Mouse (Mus musculus): ENCODE results near the gene Sec16b. TPM values are rescaled to one million over a fixed set of nuclear protein-coding genes. Genes with fewer than 3 reads are reported as not detected.
A peak's percentile ranks its signal among the peaks of the same experiment; 100 is the strongest.

Sec16b gene
- polyA plus RNA-seq, 1 experiment = 1.1 TPM

DNA sequence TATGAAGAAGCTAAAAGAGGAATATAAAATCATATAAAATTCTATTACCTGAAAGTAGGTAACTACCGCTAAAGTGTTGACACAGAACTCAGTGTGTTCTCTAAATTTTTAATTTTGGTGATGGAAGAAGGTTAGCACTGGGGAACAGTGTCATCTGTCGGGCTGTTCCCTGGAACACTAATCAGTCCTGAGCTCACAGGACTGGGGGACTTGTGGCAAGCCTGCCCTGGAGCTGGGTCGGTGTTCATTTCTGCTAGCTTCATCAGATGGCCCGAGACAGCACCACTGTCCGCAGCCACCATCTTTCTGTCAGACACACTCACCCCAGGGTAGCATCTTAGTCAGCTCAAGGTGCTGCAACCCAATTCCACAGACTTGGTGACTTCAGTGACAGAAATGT is 15.8 kb downstream of the Sec16b start:
- no peak overlapping the region for H3K27ac ChIP-seq (ENCODE audit: insufficient read depth, low read length)
- H3K4me1 ChIP-seq (ENCODE audit: control insufficient read depth, insufficient read depth, insufficient read length) = peaks cover 2% of the 10 kb centered on the region; the same call in 1 of the 2 replicates
- DNase-seq (ENCODE audit: low read depth in 1 of 2, low spot score in 2 of 2) = no peak
- no peaks in the 10 kb centered on the region for H3K36me3 ChIP-seq (ENCODE audit: control insufficient read depth, insufficient read depth, low read length)
- TF ChIP-seq CTCF (IDR thresholded peaks at IDR 0.05; ENCODE audit: extremely low read depth, insufficient read depth, insufficient read length, insufficient replicate concordance) (no peak), POLR2A (IDR thresholded peaks at IDR 0.05; ENCODE audit: low read depth, low read length) (no peak)
- H3K27me3 ChIP-seq (ENCODE audit: control insufficient read depth, insufficient read depth, low read length) = no peaks in the 10 kb centered on the region
- no peak overlapping the region for H3K4me3 ChIP-seq (ENCODE audit: extremely low read depth, insufficient read depth, insufficient read length)
- WGBS = 91% methylated on average over 5 of the region's 5 CpGs

DNA sequence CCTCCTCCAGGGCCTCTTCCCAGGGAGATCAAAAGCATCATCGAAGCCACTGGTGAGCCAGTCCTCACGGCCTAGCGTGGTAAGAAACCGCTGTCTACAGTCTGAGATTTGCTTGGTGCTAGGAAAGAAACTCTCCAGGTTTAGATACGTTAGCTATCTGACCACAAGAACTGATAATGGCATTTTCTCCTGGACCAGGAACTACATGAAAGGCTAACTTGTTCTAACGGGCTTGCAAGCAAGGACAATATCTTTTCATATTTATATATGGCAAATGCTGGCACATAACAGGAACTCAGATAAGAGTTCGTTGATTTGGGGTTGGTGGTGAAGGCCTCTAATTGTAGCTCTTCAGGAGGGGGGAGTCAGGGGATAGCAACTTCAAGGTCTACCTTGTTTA is 18.2 kb downstream of the Sec16b start:
- Histone ChIP-seq H3K27me3 (ENCODE audit: control insufficient read depth, insufficient read depth, low read length) (no peaks in the 10 kb centered on the region), H3K36me3 (ENCODE audit: control insufficient read depth, insufficient read depth, low read length) (no peaks in the 10 kb centered on the region), H3K27ac (ENCODE audit: insufficient read depth, low read length) (no peak overlapping the region), H3K4me3 (ENCODE audit: extremely low read depth, insufficient read depth, insufficient read length) (no peak overlapping the region), H3K4me1 (ENCODE audit: control insufficient read depth, insufficient read depth, insufficient read length) (no peaks in the 10 kb centered on the region)
- no peak for TF ChIP-seq CTCF (IDR thresholded peaks at IDR 0.05; ENCODE audit: extremely low read depth, insufficient read depth, insufficient read length, insufficient replicate concordance)
- TF ChIP-seq POLR2A (IDR thresholded peaks at IDR 0.05; ENCODE audit: low read depth, low read length) = no peak
- no peak for DNase-seq (ENCODE audit: low read depth in 1 of 2, low spot score in 2 of 2)
- 83% methylated on average over 7 of the region's 7 CpGs for WGBS

DNA sequence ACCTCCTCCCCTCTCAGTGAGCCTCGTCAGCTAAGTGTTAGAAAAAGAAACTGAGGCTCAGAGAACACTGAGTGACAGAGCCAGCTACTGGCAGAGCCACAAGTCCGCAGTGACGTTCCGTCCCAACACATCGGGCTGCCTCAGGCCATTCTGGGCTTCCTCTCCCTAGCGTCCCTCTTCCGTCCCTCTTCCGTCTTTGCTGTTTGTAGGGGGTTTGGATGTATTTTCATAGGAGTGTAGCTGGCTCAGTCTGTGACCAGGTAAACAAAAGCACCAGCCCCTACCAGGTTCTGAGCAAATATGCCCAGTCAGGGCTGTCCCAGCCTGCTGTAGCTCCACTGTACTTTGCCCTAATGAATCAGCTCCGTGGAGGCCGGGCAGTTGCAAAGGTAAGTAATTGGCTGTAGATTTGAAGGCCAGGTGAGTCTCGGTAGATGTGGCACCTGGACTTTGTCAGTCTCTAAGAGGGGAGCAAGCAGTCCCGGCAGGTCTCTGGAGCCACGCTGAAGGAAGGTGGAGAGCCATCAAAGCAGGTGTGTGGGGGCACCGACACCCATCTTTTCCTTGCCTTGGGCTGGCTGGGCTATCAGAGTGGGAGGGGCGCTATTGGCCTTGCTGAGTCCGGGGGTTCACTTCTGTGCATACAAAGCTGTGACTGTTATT is 19.3 kb downstream of the Sec16b start:
- Histone ChIP-seq H3K36me3 (ENCODE audit: control insufficient read depth, insufficient read depth, low read length) (no peaks in the 10 kb centered on the region), H3K4me3 (ENCODE audit: extremely low read depth, insufficient read depth, insufficient read length) (no peak overlapping the region), H3K27ac (ENCODE audit: insufficient read depth, low read length) (no peak overlapping the region), H3K4me1 (ENCODE audit: control insufficient read depth, insufficient read depth, insufficient read length) (no peaks in the 10 kb centered on the region), H3K27me3 (ENCODE audit: control insufficient read depth, insufficient read depth, low read length) (no peaks in the 10 kb centered on the region)
- WGBS = 92% methylated on average over 16 of the region's 16 CpGs
- DNase-seq (ENCODE audit: low read depth in 1 of 2, low spot score in 2 of 2) = no peak
- TF ChIP-seq CTCF (IDR thresholded peaks at IDR 0.05; ENCODE audit: extremely low read depth, insufficient read depth, insufficient read length, insufficient replicate concordance) (no peak), POLR2A (IDR thresholded peaks at IDR 0.05; ENCODE audit: low read depth, low read length) (no peak)

DNA sequence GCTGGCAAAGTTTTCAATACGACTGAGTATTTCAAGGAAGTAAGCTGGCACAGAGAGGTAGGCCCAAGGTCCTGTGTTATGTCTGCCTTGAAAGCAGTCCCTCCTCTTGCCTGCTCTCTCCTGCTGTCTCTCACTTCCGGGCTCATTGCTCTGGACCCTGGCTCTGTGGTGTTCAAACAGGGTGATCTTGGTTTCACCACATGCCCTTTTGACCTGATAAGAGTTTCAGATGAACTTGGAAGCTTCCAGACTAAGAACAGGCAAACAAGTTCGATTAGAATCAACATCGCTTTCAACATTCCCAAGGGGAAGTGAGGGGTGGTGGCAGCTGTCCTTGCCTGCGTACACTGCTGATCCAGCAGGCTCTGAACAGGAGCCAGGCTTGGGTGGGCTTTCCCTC is 20.1 kb downstream of the Sec16b start:
- H3K27me3 ChIP-seq (ENCODE audit: control insufficient read depth, insufficient read depth, low read length) = no peaks in the 10 kb centered on the region
- H3K4me3 ChIP-seq (ENCODE audit: extremely low read depth, insufficient read depth, insufficient read length) = no peak overlapping the region
- no peaks in the 10 kb centered on the region for H3K4me1 ChIP-seq (ENCODE audit: control insufficient read depth, insufficient read depth, insufficient read length)
- no peak for DNase-seq (ENCODE audit: low read depth in 1 of 2, low spot score in 2 of 2)
- no peak overlapping the region for H3K27ac ChIP-seq (ENCODE audit: insufficient read depth, low read length)
- no peak for TF ChIP-seq POLR2A (IDR thresholded peaks at IDR 0.05; ENCODE audit: low read depth, low read length)
- no peak for TF ChIP-seq CTCF (IDR thresholded peaks at IDR 0.05; ENCODE audit: extremely low read depth, insufficient read depth, insufficient read length, insufficient replicate concordance)
- WGBS = 75% methylated on average over 5 of the region's 5 CpGs
- H3K36me3 ChIP-seq (ENCODE audit: control insufficient read depth, insufficient read depth, low read length) = no peaks in the 10 kb centered on the region

DNA sequence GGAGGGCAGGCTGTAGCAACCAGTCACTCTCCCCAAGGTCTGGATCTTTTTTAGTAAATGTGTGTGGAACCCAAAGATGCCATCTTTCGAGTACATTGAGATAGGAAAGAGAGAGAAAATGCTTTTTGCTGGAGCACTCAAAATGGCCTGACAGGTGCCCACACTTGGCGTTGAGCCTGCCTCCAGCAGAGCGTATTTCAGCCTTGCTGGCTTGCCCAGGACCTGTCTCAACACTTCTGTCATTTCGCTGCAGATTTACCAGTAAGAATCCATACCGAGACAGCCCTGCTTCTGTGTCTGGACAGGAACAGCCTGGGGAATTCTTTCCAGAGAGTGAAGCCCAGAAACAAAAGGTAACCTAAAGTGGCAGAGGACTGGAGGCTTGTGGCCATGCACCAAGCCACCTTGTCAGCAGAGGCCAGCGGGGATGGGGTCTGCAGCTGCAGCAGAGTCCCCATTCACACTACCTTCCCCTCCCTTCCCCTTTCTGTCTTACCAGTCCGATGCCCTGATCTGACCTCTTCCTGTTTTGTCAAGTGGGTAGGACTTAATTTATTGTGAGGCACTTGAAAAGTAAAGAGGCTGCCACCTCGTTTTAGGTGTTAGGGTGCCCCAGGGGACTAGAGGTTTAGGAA is 26.4 kb downstream of the Sec16b start:
- Histone ChIP-seq H3K4me3 (ENCODE audit: extremely low read depth, insufficient read depth, insufficient read length) (no peak overlapping the region), H3K36me3 (ENCODE audit: control insufficient read depth, insufficient read depth, low read length) (no peaks in the 10 kb centered on the region), H3K27me3 (ENCODE audit: control insufficient read depth, insufficient read depth, low read length) (no peaks in the 10 kb centered on the region), H3K27ac (ENCODE audit: insufficient read depth, low read length) (no peak overlapping the region), H3K4me1 (ENCODE audit: control insufficient read depth, insufficient read depth, insufficient read length) (no peaks in the 10 kb centered on the region)
- no peak for DNase-seq (ENCODE audit: low read depth in 1 of 2, low spot score in 2 of 2)
- WGBS = 30% methylated on average over 8 of the region's 8 CpGs
- no peak for TF ChIP-seq POLR2A (IDR thresholded peaks at IDR 0.05; ENCODE audit: low read depth, low read length)
- no peak for TF ChIP-seq CTCF (IDR thresholded peaks at IDR 0.05; ENCODE audit: extremely low read depth, insufficient read depth, insufficient read length, insufficient replicate concordance)

DNA sequence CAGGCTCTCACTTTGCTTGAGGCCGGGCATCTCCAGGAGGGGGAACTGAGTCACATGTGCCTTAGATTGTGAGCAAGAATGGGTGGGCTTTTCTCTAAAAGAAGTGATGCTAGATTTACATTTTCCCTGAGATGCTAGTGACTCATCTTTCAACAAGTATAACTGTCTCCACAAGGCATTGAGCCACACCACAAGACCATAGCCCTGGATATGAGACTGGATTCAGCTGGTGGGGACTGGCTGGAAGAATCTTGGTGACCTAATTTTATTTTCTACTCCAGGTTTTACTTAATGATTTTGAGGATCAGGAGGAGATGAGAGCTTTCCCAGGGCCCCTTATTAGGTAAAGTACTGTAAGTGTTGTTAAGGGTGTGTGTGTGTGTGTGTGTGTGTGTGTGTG is 29.0 kb downstream of the Sec16b start:
- H3K36me3 ChIP-seq (ENCODE audit: control insufficient read depth, insufficient read depth, low read length) = no peaks in the 10 kb centered on the region
- TF ChIP-seq POLR2A (IDR thresholded peaks at IDR 0.05; ENCODE audit: low read depth, low read length) (no peak), CTCF (IDR thresholded peaks at IDR 0.05; ENCODE audit: extremely low read depth, insufficient read depth, insufficient read length, insufficient replicate concordance) (no peak)
- no peak overlapping the region for H3K27ac ChIP-seq (ENCODE audit: insufficient read depth, low read length)
- WGBS = 91% methylated on average over 1 of the region's 1 CpGs
- H3K4me1 ChIP-seq (ENCODE audit: control insufficient read depth, insufficient read depth, insufficient read length) = no peaks in the 10 kb centered on the region
- no peaks in the 10 kb centered on the region for H3K27me3 ChIP-seq (ENCODE audit: control insufficient read depth, insufficient read depth, low read length)
- DNase-seq (ENCODE audit: low read depth in 1 of 2, low spot score in 2 of 2) = no peak
- H3K4me3 ChIP-seq (ENCODE audit: extremely low read depth, insufficient read depth, insufficient read length) = no peak overlapping the region

DNA sequence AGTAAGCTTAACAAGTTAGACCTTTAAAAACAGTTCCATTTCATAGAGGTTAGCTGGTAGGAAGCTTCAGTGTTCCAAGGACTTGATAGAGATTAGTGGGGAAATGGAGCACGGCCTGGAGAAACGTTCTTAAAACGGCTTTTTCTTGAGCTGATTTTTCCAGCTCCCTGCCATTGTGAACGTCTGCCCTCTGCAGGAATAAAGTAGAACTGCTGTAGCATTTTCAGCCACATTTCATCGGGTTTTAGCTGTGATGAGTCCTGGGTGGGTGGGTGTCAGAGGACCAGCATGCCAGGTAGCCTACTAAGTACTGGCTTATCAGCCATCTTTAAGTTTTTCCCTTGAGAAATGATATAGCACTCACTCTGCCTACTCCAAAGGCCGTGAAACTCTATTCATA is 29.9 kb downstream of the Sec16b start:
- no peak overlapping the region for H3K27ac ChIP-seq (ENCODE audit: insufficient read depth, low read length)
- no peak for DNase-seq (ENCODE audit: low read depth in 1 of 2, low spot score in 2 of 2)
- whole genome bisulfite sequencing = 14% methylated on average over 6 of the region's 6 CpGs
- no peak overlapping the region for H3K4me3 ChIP-seq (ENCODE audit: extremely low read depth, insufficient read depth, insufficient read length)
- no peaks in the 10 kb centered on the region for H3K4me1 ChIP-seq (ENCODE audit: control insufficient read depth, insufficient read depth, insufficient read length)
- TF ChIP-seq POLR2A (IDR thresholded peaks at IDR 0.05; ENCODE audit: low read depth, low read length) = no peak
- TF ChIP-seq CTCF (IDR thresholded peaks at IDR 0.05; ENCODE audit: extremely low read depth, insufficient read depth, insufficient read length, insufficient replicate concordance) = peak; percentile 27; the same call in 1 of the 2 replicates
- H3K27me3 ChIP-seq (ENCODE audit: control insufficient read depth, insufficient read depth, low read length) = no peaks in the 10 kb centered on the region
- no peaks in the 10 kb centered on the region for H3K36me3 ChIP-seq (ENCODE audit: control insufficient read depth, insufficient read depth, low read length)

Data from spleen, adult 2 months (tissue).